Mouse (Mus musculus): ENCODE data around the gene Ptk7. TPM values are rescaled to one million over a fixed set of nuclear protein-coding genes. Genes with fewer than 3 reads are reported as not detected.
"Not testable (repeated sequence)": the region's sequence is repeated elsewhere in the genome, so short reads cannot be mapped to it uniquely, and the experiment has no call there.

Ptk7 gene
- polyA plus RNA-seq, 1 experiment = 5.5 TPM

- no peaks in the 10 kb centered on the region for H3K4me1 ChIP-seq (ENCODE audit: control insufficient read depth, insufficient read depth, low read length)
- no peak for TF ChIP-seq POLR2A (IDR thresholded peaks at IDR 0.05; ENCODE audit: borderline replicate concordance, insufficient read depth, low read length)
- TF ChIP-seq CTCF (IDR thresholded peaks at IDR 0.05; ENCODE audit: borderline replicate concordance, insufficient read depth, low read depth, low read length) = no peak
- 91% methylated on average over 11 of the region's 11 CpGs for WGBS
Observed at GRCm38 (mm10) chr17:46571005-46571404, 58.3 kb downstream of the Ptk7 start.

DNA sequence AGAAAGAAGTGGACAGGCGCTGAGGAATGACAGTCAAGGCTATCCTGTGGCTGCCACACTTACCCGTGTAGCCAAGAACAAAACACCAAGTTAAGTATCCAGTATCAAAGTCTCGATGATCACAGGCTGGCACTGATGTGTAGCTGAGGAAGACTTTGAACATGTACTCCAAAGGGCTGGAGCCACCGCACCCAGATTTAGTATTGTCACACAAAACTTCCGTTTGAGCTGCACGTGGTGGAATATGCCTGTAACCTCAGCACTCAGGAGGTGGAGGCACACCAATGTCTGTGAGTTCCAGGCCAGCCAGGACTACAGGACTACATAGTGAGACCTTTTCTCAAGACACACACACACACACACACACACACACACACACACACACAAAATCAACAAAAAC lies 70.2 kb downstream of the Ptk7 start:
- Histone ChIP-seq H3K27me3 (ENCODE audit: control insufficient read depth, insufficient read depth, low read length) (no peaks in the 10 kb centered on the region), H3K27ac (ENCODE audit: insufficient read depth, low read length) (no peak overlapping the region), H3K4me3 (replicated peaks; ENCODE audit: insufficient read depth, low read depth, low read length) (no peak overlapping the region), H3K4me1 (ENCODE audit: control insufficient read depth, insufficient read depth, low read length) (no peaks in the 10 kb centered on the region; the same call in 1 of the 2 replicates)
- no peak for TF ChIP-seq POLR2A (IDR thresholded peaks at IDR 0.05; ENCODE audit: borderline replicate concordance, insufficient read depth, low read length)
- TF ChIP-seq CTCF (IDR thresholded peaks at IDR 0.05; ENCODE audit: borderline replicate concordance, insufficient read depth, low read depth, low read length) = no peak
- WGBS = 94% methylated on average over 6 of the region's 6 CpGs
- DNase-seq = no peak

More at GRCm38 (mm10) chr17:46571005-46571404, 58.3 kb downstream of the Ptk7 start:
- no peak overlapping the region for H3K4me3 ChIP-seq (replicated peaks; ENCODE audit: insufficient read depth, low read depth, low read length)
- H3K27me3 ChIP-seq (ENCODE audit: control insufficient read depth, insufficient read depth, low read length) = no peaks in the 10 kb centered on the region
- DNase-seq = no peak
- H3K27ac ChIP-seq (ENCODE audit: insufficient read depth, low read length) = no peak overlapping the region

DNA sequence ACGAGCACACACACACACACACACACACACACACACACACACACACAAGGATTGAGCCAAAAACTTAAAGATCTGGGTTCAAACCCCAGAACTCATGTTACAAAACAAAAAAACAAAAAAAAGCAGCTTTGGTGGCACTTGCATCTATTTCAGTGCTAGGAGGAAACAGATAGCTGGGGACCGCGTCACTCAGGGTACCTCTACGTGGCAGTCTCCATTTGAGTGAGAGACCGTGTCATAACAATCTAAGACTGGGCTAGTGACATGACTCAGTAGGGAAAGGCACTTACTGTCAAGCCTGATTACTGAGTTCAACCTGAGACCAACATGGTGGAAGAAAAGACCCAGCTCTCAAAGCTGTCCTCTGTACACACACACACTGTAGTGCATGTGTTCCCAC lies 71.2 kb downstream of the Ptk7 start:
- Histone ChIP-seq H3K27ac (ENCODE audit: insufficient read depth, low read length) (no peak overlapping the region), H3K27me3 (ENCODE audit: control insufficient read depth, insufficient read depth, low read length) (no peaks in the 10 kb centered on the region), H3K4me3 (replicated peaks; ENCODE audit: insufficient read depth, low read depth, low read length) (no peak overlapping the region), H3K4me1 (ENCODE audit: control insufficient read depth, insufficient read depth, low read length) (peaks cover 8% of the 10 kb centered on the region)
- WGBS = 90% methylated on average over 5 of the region's 5 CpGs
- no peak for DNase-seq
- TF ChIP-seq POLR2A (IDR thresholded peaks at IDR 0.05; ENCODE audit: borderline replicate concordance, insufficient read depth, low read length) = no peak
- no peak for TF ChIP-seq CTCF (IDR thresholded peaks at IDR 0.05; ENCODE audit: borderline replicate concordance, insufficient read depth, low read depth, low read length)

- not testable (repeated sequence) for H3K4me1 ChIP-seq (ENCODE audit: control insufficient read depth, insufficient read depth, low read length); H3K4me3 ChIP-seq (replicated peaks; ENCODE audit: insufficient read depth, low read depth, low read length)
Observed at GRCm38 (mm10) chr17:46557321-46557720, 72.0 kb downstream of the Ptk7 start.

DNA sequence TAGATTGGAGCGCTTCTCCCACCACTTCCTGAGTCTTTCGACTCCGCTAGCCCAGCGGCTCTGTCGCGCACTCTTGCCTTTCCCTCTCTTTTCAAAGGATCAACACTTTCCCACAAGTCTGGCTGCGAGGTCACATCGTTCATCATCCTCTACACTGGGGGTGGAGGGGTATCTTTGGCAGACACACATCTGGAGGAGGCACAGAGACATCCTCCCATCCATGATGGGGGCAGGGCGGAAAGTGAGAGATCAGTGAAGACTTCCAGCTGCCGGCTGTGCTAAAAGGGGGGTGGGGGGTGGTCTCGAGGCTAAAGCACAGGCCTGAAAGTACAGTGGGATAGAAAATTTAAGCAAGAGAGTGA lies 72.7 kb downstream of the Ptk7 start:
- peak in 1 of 2 experiments; percentile 51 for DNase-seq
- TF ChIP-seq POLR2A (IDR thresholded peaks at IDR 0.05; ENCODE audit: borderline replicate concordance, insufficient read depth, low read length) (no peak), CTCF (IDR thresholded peaks at IDR 0.05; ENCODE audit: borderline replicate concordance, insufficient read depth, low read depth, low read length) (no peak)
- peak overlapping the region; percentile 62 for H3K4me3 ChIP-seq (replicated peaks; ENCODE audit: insufficient read depth, low read depth, low read length)
- no peak overlapping the region for H3K27ac ChIP-seq (ENCODE audit: insufficient read depth, low read length)
- under 1% methylated on average over 11 of the region's 11 CpGs for WGBS
- H3K4me1 ChIP-seq (ENCODE audit: control insufficient read depth, insufficient read depth, low read length) = peaks cover 8% of the 10 kb centered on the region
- H3K27me3 ChIP-seq (ENCODE audit: control insufficient read depth, insufficient read depth, low read length) = no peaks in the 10 kb centered on the region

More at GRCm38 (mm10) chr17:46557321-46557720, 72.0 kb downstream of the Ptk7 start:
- not testable (repeated sequence) for DNase-seq; H3K27me3 ChIP-seq (ENCODE audit: control insufficient read depth, insufficient read depth, low read length); H3K27ac ChIP-seq (ENCODE audit: insufficient read depth, low read length)

DNA sequence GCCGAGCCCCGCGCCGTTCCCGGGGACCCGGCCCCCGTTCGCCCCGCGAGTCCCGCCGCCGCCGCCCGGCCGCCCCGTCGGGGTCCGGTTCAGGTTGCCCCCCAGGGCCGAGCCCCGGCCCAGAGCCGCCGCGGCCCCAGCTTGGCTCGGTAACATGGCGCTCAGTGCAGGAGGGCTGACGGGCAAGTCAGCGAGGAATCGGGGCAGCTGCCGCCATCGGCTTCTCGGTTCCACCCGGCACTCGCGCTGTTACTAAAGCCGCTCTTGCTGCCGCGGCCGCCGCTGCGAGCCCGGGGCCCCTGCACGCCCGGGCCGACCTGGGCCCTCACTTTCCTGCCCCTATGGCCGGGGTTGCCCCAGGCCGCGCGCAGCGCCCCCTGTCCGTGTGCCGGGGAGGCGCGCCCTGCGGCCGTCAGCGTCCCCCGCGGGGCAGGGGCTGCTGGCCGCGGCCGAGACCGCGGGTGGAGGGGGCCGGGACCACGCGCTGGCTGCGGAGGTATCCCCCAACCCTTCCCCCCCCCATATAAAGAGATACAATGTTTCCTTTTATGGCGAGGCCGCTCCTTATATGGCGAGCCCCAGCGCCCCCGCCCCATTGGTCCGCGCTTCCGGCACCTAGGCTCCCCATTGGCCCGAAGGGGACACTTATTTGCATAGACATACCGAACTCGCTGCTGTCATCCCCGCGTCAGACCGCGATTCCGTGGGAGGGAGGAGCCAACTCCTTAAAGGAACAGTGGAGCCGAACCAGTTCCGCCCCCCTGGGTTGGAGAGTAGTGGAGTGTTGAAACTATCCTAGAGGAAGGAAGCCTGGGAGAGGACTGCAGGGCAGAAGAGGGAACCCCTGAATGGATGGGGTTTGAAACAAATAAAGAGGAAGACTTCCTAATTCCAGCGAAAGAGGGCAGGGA lies 73.4 kb downstream of the Ptk7 start, which contains the start of gene Srf:
Srf (minus strand) TSS at position 503 of the 911 bp plus-strand sequence.
- Histone ChIP-seq H3K27me3 (ENCODE audit: control insufficient read depth, insufficient read depth, low read length) (no peaks in the 10 kb centered on the region), H3K4me3 (replicated peaks; ENCODE audit: insufficient read depth, low read depth, low read length) (peak within 1 kb of the TSS; percentile 88), H3K4me1 (ENCODE audit: control insufficient read depth, insufficient read depth, low read length) (peaks cover 8% of the 10 kb centered on the region), H3K27ac (ENCODE audit: insufficient read depth, low read length) (peak within 1 kb of the TSS; percentile 40)
- peak; percentile 95 to 98 for DNase-seq
- TF ChIP-seq CTCF (IDR thresholded peaks at IDR 0.05; ENCODE audit: borderline replicate concordance, insufficient read depth, low read depth, low read length) = peak; percentile 32; the same call in 1 of the 2 replicates
- peak; percentile 36; the same call in 1 of the 2 replicates for TF ChIP-seq POLR2A (IDR thresholded peaks at IDR 0.05; ENCODE audit: borderline replicate concordance, insufficient read depth, low read length)
- WGBS = under 1% methylated on average over 87 of the region's 87 CpGs

DNA sequence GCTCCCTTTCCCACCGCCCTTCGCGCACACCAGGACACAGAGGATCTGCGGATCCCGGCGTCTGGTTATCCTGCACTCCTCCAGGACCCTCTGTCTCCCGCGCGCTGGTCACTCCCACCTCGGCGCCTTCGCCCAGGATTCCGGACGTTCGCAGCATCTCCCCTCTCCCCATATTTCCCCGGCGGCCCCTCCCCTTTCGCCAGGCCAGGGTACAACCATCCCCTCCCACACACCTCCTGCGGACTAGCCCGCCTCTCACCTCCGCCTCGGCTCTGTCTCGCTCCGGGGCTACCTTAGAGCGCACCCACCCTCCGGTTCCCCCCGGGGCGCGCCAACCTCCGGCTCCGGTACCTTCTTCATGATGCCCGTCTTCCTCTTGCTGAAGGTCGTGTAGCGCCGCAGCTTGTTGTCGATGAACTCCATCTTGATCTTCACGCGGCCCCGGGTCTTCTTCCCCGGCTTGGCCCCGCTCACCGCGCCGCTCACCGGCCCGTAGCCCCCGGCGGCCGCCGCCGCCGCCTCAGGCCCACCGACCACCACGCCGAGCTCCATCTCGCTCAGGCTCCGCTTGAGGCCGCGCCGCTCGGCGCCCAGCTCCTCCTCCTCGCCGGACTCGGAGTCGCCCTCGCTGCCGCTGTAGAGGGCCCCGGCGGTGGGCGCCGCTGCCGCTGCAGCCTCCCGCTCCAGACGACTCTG lies 74.2 kb downstream of the Ptk7 start:
- TF ChIP-seq POLR2A (IDR thresholded peaks at IDR 0.05; ENCODE audit: borderline replicate concordance, insufficient read depth, low read length) (no peak), CTCF (IDR thresholded peaks at IDR 0.05; ENCODE audit: borderline replicate concordance, insufficient read depth, low read depth, low read length) (no peak)
- DNase-seq = peak; percentile 55 to 63

More for the DNA sequence above, 74.2 kb downstream of the Ptk7 start:
- Histone ChIP-seq H3K27me3 (ENCODE audit: control insufficient read depth, insufficient read depth, low read length) (no peaks in the 10 kb centered on the region), H3K27ac (ENCODE audit: insufficient read depth, low read length) (peak overlapping the region; percentile 40; the same call in 1 of the 2 replicates), H3K4me1 (ENCODE audit: control insufficient read depth, insufficient read depth, low read length) (peaks cover 8% of the 10 kb centered on the region), H3K4me3 (replicated peaks; ENCODE audit: insufficient read depth, low read depth, low read length) (peak overlapping the region; percentile 88)
- under 1% methylated on average over 74 of the region's 75 CpGs for WGBS
